Mouse (Mus musculus) NIH3T3 (cell line): ENCODE measurements around the gene Tomm34.

ENCODE experiments used
- DNase-seq: peaks from one replicate; pipeline ENCODE4 v3.0.0-alpha.2; 2012; ENCODE audit warnings: low read depth

Tomm34 gene

GRCm38 (mm10) chr2:164070765-164071436 is at the start of gene Tomm34:
TSS of gene Tomm34 (minus strand) at chr2:164071169.
- peak; percentile 99 for DNase-seq

- no peak for DNase-seq
Measured at GRCm38 (mm10) chr2:164119503-164119902, 48.5 kb upstream of the Tomm34 start.

- DNase-seq: peak; percentile 68
Measured at GRCm38 (mm10) chr2:164115531-164115930, 44.6 kb upstream of the Tomm34 start.

- DNase-seq: no peak
Measured at GRCm38 (mm10) chr2:164114051-164114450, 43.1 kb upstream of the Tomm34 start.

- no peak for DNase-seq
Measured at GRCm38 (mm10) chr2:164111546-164111945, 40.6 kb upstream of the Tomm34 start.

- peak; percentile 52 for DNase-seq
Measured at GRCm38 (mm10) chr2:164108501-164108900, 37.5 kb upstream of the Tomm34 start.

GRCm38 (mm10) chr2:164107125-164107874 is 36.3 kb upstream of the Tomm34 start:
- DNase-seq: no peak

GRCm38 (mm10) chr2:164106287-164107035 is 35.5 kb upstream of the Tomm34 start:
- no peak for DNase-seq

GRCm38 (mm10) chr2:164103501-164103900 is 32.5 kb upstream of the Tomm34 start:
- DNase-seq: peak; percentile 84

GRCm38 (mm10) chr2:164102366-164102765 is 31.4 kb upstream of the Tomm34 start:
- no peak for DNase-seq

- DNase-seq: no peak
Measured at GRCm38 (mm10) chr2:164101936-164102335, 31.0 kb upstream of the Tomm34 start.

GRCm38 (mm10) chr2:164098603-164099250 is 27.8 kb upstream of the Tomm34 start:
- no peak for DNase-seq

GRCm38 (mm10) chr2:164094152-164094551 is 23.2 kb upstream of the Tomm34 start:
- no peak for DNase-seq

GRCm38 (mm10) chr2:164089508-164089907 is 18.5 kb upstream of the Tomm34 start:
- no peak for DNase-seq

GRCm38 (mm10) chr2:164087416-164088017 is 16.5 kb upstream of the Tomm34 start:
- DNase-seq: no peak

- DNase-seq: no peak
Measured at GRCm38 (mm10) chr2:164084342-164084700, 13.4 kb upstream of the Tomm34 start.

GRCm38 (mm10) chr2:164083609-164084341 is 12.8 kb upstream of the Tomm34 start:
- no peak for DNase-seq

- no peak for DNase-seq
Measured at GRCm38 (mm10) chr2:164082175-164082574, 11.2 kb upstream of the Tomm34 start.

- DNase-seq: no peak
Measured at GRCm38 (mm10) chr2:164081577-164081976, 10.6 kb upstream of the Tomm34 start.

GRCm38 (mm10) chr2:164079488-164079887 is 8.5 kb upstream of the Tomm34 start:
- DNase-seq: no peak

- DNase-seq: no peak
Measured at GRCm38 (mm10) chr2:164077875-164078274, 6.9 kb upstream of the Tomm34 start.
